Mouse (Mus musculus): ENCODE data around the gene Krt28. TPM values are rescaled to one million over a fixed set of nuclear protein-coding genes. Genes with fewer than 3 reads are reported as not detected.

Gene Krt28
- polyA plus RNA-seq, 1 experiment from 2014 or later, result not detected

DNA sequence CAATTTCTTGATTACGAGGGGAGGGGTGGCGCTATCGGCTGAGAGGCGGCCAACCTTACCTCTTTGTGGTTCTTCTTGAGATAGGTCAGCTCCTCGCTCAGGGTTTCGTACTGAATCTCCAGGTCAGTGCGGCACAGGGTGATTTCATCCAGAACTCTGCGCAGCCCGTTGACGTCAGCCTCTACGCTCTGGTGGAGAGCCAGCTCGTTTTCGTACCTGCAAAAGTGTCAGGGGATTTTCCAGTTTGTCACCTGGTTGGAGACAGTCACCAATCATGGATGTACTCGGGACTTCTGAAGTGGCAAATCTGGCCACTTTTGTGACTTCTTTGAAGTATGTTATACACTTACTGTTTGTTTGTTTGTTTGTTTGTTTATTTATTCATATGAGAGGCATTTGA is 53.6 kb downstream of the Krt28 start:
- peaks cover 0 to 3% of the 10 kb centered on the region in 2 experiments; a peak in 1 of 4 replicates for H3K4me1 ChIP-seq (ENCODE audit: control insufficient read depth in 2 of 2, insufficient read depth in 2 of 2, low read length in 2 of 2)
- WGBS, result 82% methylated on average over 14 of the region's 14 CpGs
- H3K4me2 ChIP-seq (ENCODE audit: low read length), result no peak overlapping the region
- H3K36me3 ChIP-seq (ENCODE audit: control insufficient read depth, insufficient read depth, low read length), result no peaks in the 10 kb centered on the region
- H3K27ac ChIP-seq (replicated peaks in 1 of 2; ENCODE audit: control insufficient read depth in 1 of 2, insufficient read depth in 1 of 2, low read depth in 2 of 2, low read length in 2 of 2), result no peak overlapping the region
- ATAC-seq (ENCODE audit: insufficient number of reproducible peaks, insufficient read depth, low FRiP score, low read depth), result no peak
- no peaks in the 10 kb centered on the region for H3K27me3 ChIP-seq (ENCODE audit: control insufficient read depth, insufficient read depth, low read length)
- no peak overlapping the region for H3K4me3 ChIP-seq (ENCODE audit: control insufficient read depth in 1 of 2, insufficient read depth in 1 of 2, low read depth in 1 of 2, low read length in 2 of 2)
- no peaks in the 10 kb centered on the region for H3K9me3 ChIP-seq (ENCODE audit: control insufficient read depth, low read length)
- H3K9ac ChIP-seq (ENCODE audit: low read length), result no peak overlapping the region

DNA sequence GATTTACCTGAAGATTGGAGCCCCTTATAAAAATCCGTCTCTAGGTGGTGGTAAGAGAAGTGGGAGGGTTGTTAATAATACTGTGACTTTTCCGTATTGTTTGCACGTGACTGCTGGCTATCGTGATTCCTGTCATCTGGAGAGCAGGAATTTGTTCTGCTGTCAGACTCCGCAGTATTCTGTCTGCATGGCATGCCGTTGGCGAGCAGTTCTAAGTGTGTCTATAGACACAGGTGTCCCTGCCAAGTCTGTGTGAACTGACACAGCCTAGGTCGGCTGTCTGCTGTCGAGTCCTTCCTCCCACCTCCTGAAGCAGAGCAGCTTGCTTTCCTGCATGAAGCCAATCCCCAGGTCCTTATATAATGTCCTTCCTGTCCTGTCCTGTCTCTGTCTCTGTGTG is 55.6 kb downstream of the Krt28 start:
- H3K27me3 ChIP-seq (ENCODE audit: control insufficient read depth, insufficient read depth, low read length), result no peaks in the 10 kb centered on the region
- H3K4me3 ChIP-seq (ENCODE audit: control insufficient read depth in 1 of 2, insufficient read depth in 1 of 2, low read depth in 1 of 2, low read length in 2 of 2), result no peak overlapping the region
- 24% methylated on average over 9 of the region's 9 CpGs for WGBS
- peak overlapping the region; percentile 49 for H3K4me2 ChIP-seq (ENCODE audit: low read length)
- H3K9ac ChIP-seq (ENCODE audit: low read length), result no peak overlapping the region
- no peaks in the 10 kb centered on the region for H3K36me3 ChIP-seq (ENCODE audit: control insufficient read depth, insufficient read depth, low read length)
- no peak for ATAC-seq (ENCODE audit: insufficient number of reproducible peaks, insufficient read depth, low FRiP score, low read depth)
- H3K4me1 ChIP-seq (ENCODE audit: control insufficient read depth in 2 of 2, insufficient read depth in 2 of 2, low read length in 2 of 2), result peaks cover 0 to 3% of the 10 kb centered on the region in 2 experiments; a peak in 1 of 4 replicates
- H3K27ac ChIP-seq (replicated peaks in 1 of 2; ENCODE audit: control insufficient read depth in 1 of 2, insufficient read depth in 1 of 2, low read depth in 2 of 2, low read length in 2 of 2), result no peak overlapping the region
- no peaks in the 10 kb centered on the region for H3K9me3 ChIP-seq (ENCODE audit: control insufficient read depth, low read length)

DNA sequence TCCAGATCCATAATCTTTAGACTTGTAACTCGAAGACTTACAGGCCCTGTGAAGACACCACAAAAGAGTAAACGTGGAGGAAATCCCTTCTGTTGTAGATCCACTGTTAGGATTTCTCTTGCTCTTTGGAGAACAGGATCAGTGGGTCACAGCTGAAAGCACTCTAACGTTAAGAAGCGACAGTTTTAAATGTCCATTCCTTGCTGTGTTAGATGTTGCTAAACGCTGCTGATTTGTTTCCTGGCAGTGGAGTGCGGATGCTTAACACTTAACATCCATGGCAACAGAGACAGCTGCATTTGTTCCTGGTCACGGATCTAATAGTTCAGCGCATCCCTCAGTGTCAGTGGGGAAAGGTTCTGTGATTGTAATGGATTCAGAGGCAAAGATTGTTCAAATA is 58.2 kb downstream of the Krt28 start:
- Histone ChIP-seq H3K27ac (replicated peaks in 1 of 2; ENCODE audit: control insufficient read depth in 1 of 2, insufficient read depth in 1 of 2, low read depth in 2 of 2, low read length in 2 of 2) (no peak overlapping the region), H3K4me2 (ENCODE audit: low read length) (no peak overlapping the region), H3K9me3 (ENCODE audit: control insufficient read depth, low read length) (no peaks in the 10 kb centered on the region), H3K9ac (ENCODE audit: low read length) (no peak overlapping the region), H3K4me3 (ENCODE audit: control insufficient read depth in 1 of 2, insufficient read depth in 1 of 2, low read depth in 1 of 2, low read length in 2 of 2) (no peak overlapping the region), H3K27me3 (ENCODE audit: control insufficient read depth, insufficient read depth, low read length) (no peaks in the 10 kb centered on the region), H3K4me1 (ENCODE audit: control insufficient read depth in 2 of 2, insufficient read depth in 2 of 2, low read length in 2 of 2) (peaks cover 0 to 3% of the 10 kb centered on the region in 2 experiments; a peak in 1 of 4 replicates), H3K36me3 (ENCODE audit: control insufficient read depth, insufficient read depth, low read length) (no peaks in the 10 kb centered on the region)
- no peak for ATAC-seq (ENCODE audit: insufficient number of reproducible peaks, insufficient read depth, low FRiP score, low read depth)
- 64% methylated on average over 8 of the region's 8 CpGs for WGBS

Other genes with a start within 250 kb of the Krt28 start
- gene Ccr7, start 219.8 kb downstream of the Krt28 start, polyA plus RNA-seq (2014; fragmentation: Nextera tagmentation; extraction: Ambion mirVana), result 0.16 TPM in 1 of 2 replicates, not detected in the other
- 93.5 and 104 TPM in 2 replicates for gene Smarce1, start 143.9 kb downstream of the Krt28 start, polyA plus RNA-seq (2014; fragmentation: Nextera tagmentation; extraction: Ambion mirVana)
- gene Krt222, start 130.8 kb downstream of the Krt28 start, polyA plus RNA-seq (2014; fragmentation: Nextera tagmentation; extraction: Ambion mirVana), result 3.0 and 3.4 TPM in 2 replicates
- not detected in 2 replicates for gene Krt24, start 89.6 kb downstream of the Krt28 start, polyA plus RNA-seq (2014; fragmentation: Nextera tagmentation; extraction: Ambion mirVana)
- gene Krt25, start 52.0 kb downstream of the Krt28 start, polyA plus RNA-seq (2014; fragmentation: Nextera tagmentation; extraction: Ambion mirVana), result not detected in 2 replicates
- not detected in 2 replicates for gene Krt26, start 36.9 kb downstream of the Krt28 start, polyA plus RNA-seq (2014; fragmentation: Nextera tagmentation; extraction: Ambion mirVana)
- gene Krt27, start 23.8 kb downstream of the Krt28 start, polyA plus RNA-seq (2014; fragmentation: Nextera tagmentation; extraction: Ambion mirVana), result not detected in 2 replicates
- gene Krt10, start 14.5 kb upstream of the Krt28 start, polyA plus RNA-seq (2014; fragmentation: Nextera tagmentation; extraction: Ambion mirVana), result 15.7 and 18.4 TPM in 2 replicates
- gene Krt12, start 47.4 kb upstream of the Krt28 start, polyA plus RNA-seq (2014; fragmentation: Nextera tagmentation; extraction: Ambion mirVana), result not detected in 2 replicates
- 0.67 and 0.70 TPM in 2 replicates for gene Krt20, start 63.2 kb upstream of the Krt28 start, polyA plus RNA-seq (2014; fragmentation: Nextera tagmentation; extraction: Ambion mirVana)
- gene Krt23, start 118.2 kb upstream of the Krt28 start, polyA plus RNA-seq (2014; fragmentation: Nextera tagmentation; extraction: Ambion mirVana), result 0.38 TPM in 1 of 2 replicates, not detected in the other
- not detected in 2 replicates for gene Krt39, start 146.4 kb upstream of the Krt28 start, polyA plus RNA-seq (2014; fragmentation: Nextera tagmentation; extraction: Ambion mirVana)
- gene Krt40, start 168.3 kb upstream of the Krt28 start, polyA plus RNA-seq (2014; fragmentation: Nextera tagmentation; extraction: Ambion mirVana), result not detected in 2 replicates
- gene Krtap3-3, start 176.0 kb upstream of the Krt28 start, polyA plus RNA-seq (2014; fragmentation: Nextera tagmentation; extraction: Ambion mirVana), result not detected in 2 replicates
- gene Krtap3-2, start 181.9 kb upstream of the Krt28 start, polyA plus RNA-seq (2014; fragmentation: Nextera tagmentation; extraction: Ambion mirVana), result not detected in 2 replicates
- not detected in 2 replicates for gene Gm11939, start 184.6 kb upstream of the Krt28 start, polyA plus RNA-seq (2014; fragmentation: Nextera tagmentation; extraction: Ambion mirVana)
- gene Krtap3-1, start 191.7 kb upstream of the Krt28 start, polyA plus RNA-seq (2014; fragmentation: Nextera tagmentation; extraction: Ambion mirVana), result not detected in 2 replicates
- not detected in 2 replicates for gene Krtap1-5, start 206.1 kb upstream of the Krt28 start, polyA plus RNA-seq (2014; fragmentation: Nextera tagmentation; extraction: Ambion mirVana)
- gene Krtap1-4, start 208.8 kb upstream of the Krt28 start, polyA plus RNA-seq (2014; fragmentation: Nextera tagmentation; extraction: Ambion mirVana), result not detected in 2 replicates
- gene Krtap1-3, start 216.4 kb upstream of the Krt28 start, polyA plus RNA-seq (2014; fragmentation: Nextera tagmentation; extraction: Ambion mirVana), result not detected in 2 replicates
- not detected in 2 replicates for gene Krtap9-3, start 223.2 kb upstream of the Krt28 start, polyA plus RNA-seq (2014; fragmentation: Nextera tagmentation; extraction: Ambion mirVana)
- not detected in 2 replicates for gene Gm11938, start 228.4 kb upstream of the Krt28 start, polyA plus RNA-seq (2014; fragmentation: Nextera tagmentation; extraction: Ambion mirVana)
- gene Gm11937, start 235.3 kb upstream of the Krt28 start, polyA plus RNA-seq (2014; fragmentation: Nextera tagmentation; extraction: Ambion mirVana), result not detected in 2 replicates
- gene Krtap2-4, start 239.9 kb upstream of the Krt28 start, polyA plus RNA-seq (2014; fragmentation: Nextera tagmentation; extraction: Ambion mirVana), result not detected in 2 replicates
- gene Gm11562, start 245.5 kb upstream of the Krt28 start, polyA plus RNA-seq (2014; fragmentation: Nextera tagmentation; extraction: Ambion mirVana), result not detected in 2 replicates